Mouse (Mus musculus): ENCODE results near the gene Agpat3. TPM values are rescaled to one million over a fixed set of nuclear protein-coding genes. Genes with fewer than 3 reads are reported as not detected.

Gene Agpat3
- polyA plus RNA-seq (2011; ENCODE audit: insufficient read depth, insufficient read length, low replicate concordance, missing spikeins): 15.4 and 21.4 TPM in 2 replicates

GRCm38 (mm10) chr10:78351887-78352665 is at the start of gene Agpat3:
Agpat3 (minus strand) TSS chr10:78352489.
- Histone ChIP-seq H3K4me1 (ENCODE audit: control insufficient read depth, insufficient read depth, low read length) (no peaks in the 10 kb centered on the region; the same call in 1 of the 2 replicates), H3K27ac (ENCODE audit: control insufficient read depth, insufficient read depth, low read depth, low read length, poor library complexity) (peak within 1 kb of the TSS; percentile 71; the same call in 1 of the 2 replicates), H3K4me3 (replicated peaks; ENCODE audit: control insufficient read depth, low read depth, low read length) (peak within 1 kb of the TSS; percentile 67)
- TF ChIP-seq CTCF (IDR thresholded peaks at IDR 0.05; ENCODE audit: control insufficient read depth, insufficient read depth, low read length): no peak
- TF ChIP-seq POLR2A (IDR thresholded peaks at IDR 0.05; ENCODE audit: borderline replicate concordance, control insufficient read depth, low read depth, low read length): no peak; the same call in 1 of the 2 replicates
- WGBS: 4% methylated on average over 110 of the region's 113 CpGs

GRCm38 (mm10) chr10:78401127-78401526 is 48.8 kb upstream of the Agpat3 start:
- Histone ChIP-seq H3K4me3 (replicated peaks; ENCODE audit: control insufficient read depth, low read depth, low read length) (no peak overlapping the region), H3K4me1 (ENCODE audit: control insufficient read depth, insufficient read depth, low read length) (peaks cover 3% of the 10 kb centered on the region; the same call in 1 of the 2 replicates), H3K27ac (ENCODE audit: control insufficient read depth, insufficient read depth, low read depth, low read length, poor library complexity) (no peak overlapping the region)
- WGBS: 72% methylated on average over 2 of the region's 2 CpGs
- TF ChIP-seq CTCF (IDR thresholded peaks at IDR 0.05; ENCODE audit: control insufficient read depth, insufficient read depth, low read length): no peak
- no peak for TF ChIP-seq POLR2A (IDR thresholded peaks at IDR 0.05; ENCODE audit: borderline replicate concordance, control insufficient read depth, low read depth, low read length)

GRCm38 (mm10) chr10:78399090-78399657 is 46.9 kb upstream of the Agpat3 start:
- Histone ChIP-seq H3K4me1 (ENCODE audit: control insufficient read depth, insufficient read depth, low read length) (peaks cover 3% of the 10 kb centered on the region; the same call in 1 of the 2 replicates), H3K4me3 (replicated peaks; ENCODE audit: control insufficient read depth, low read depth, low read length) (no peak overlapping the region), H3K27ac (ENCODE audit: control insufficient read depth, insufficient read depth, low read depth, low read length, poor library complexity) (peak overlapping the region; percentile 22)
- 63% methylated on average over 17 of the region's 17 CpGs for WGBS
- TF ChIP-seq POLR2A (IDR thresholded peaks at IDR 0.05; ENCODE audit: borderline replicate concordance, control insufficient read depth, low read depth, low read length): no peak
- TF ChIP-seq CTCF (IDR thresholded peaks at IDR 0.05; ENCODE audit: control insufficient read depth, insufficient read depth, low read length): no peak

- Histone ChIP-seq H3K27ac (ENCODE audit: control insufficient read depth, insufficient read depth, low read depth, low read length, poor library complexity) (no peak overlapping the region), H3K4me1 (ENCODE audit: control insufficient read depth, insufficient read depth, low read length) (peaks cover 3% of the 10 kb centered on the region; the same call in 1 of the 2 replicates), H3K4me3 (replicated peaks; ENCODE audit: control insufficient read depth, low read depth, low read length) (no peak overlapping the region)
- WGBS: 48% methylated on average over 4 of the region's 4 CpGs
- no peak for TF ChIP-seq CTCF (IDR thresholded peaks at IDR 0.05; ENCODE audit: control insufficient read depth, insufficient read depth, low read length)
- TF ChIP-seq POLR2A (IDR thresholded peaks at IDR 0.05; ENCODE audit: borderline replicate concordance, control insufficient read depth, low read depth, low read length): no peak
These were observed 44.3 kb upstream of the Agpat3 start for GRCm38 (mm10) chr10:78396625-78396885.

GRCm38 (mm10) chr10:78395819-78396624 is 43.7 kb upstream of the Agpat3 start:
- WGBS: 14% methylated on average over 17 of the region's 17 CpGs
- Histone ChIP-seq H3K27ac (ENCODE audit: control insufficient read depth, insufficient read depth, low read depth, low read length, poor library complexity) (no peak overlapping the region), H3K4me1 (ENCODE audit: control insufficient read depth, insufficient read depth, low read length) (peaks cover 3% of the 10 kb centered on the region; the same call in 1 of the 2 replicates)

GRCm38 (mm10) chr10:78395377-78395776 is 43.1 kb upstream of the Agpat3 start:
- peaks cover 3% of the 10 kb centered on the region; the same call in 1 of the 2 replicates for H3K4me1 ChIP-seq (ENCODE audit: control insufficient read depth, insufficient read depth, low read length)
- 82% methylated on average over 3 of the region's 3 CpGs for WGBS
- TF ChIP-seq CTCF (IDR thresholded peaks at IDR 0.05; ENCODE audit: control insufficient read depth, insufficient read depth, low read length) (no peak), POLR2A (IDR thresholded peaks at IDR 0.05; ENCODE audit: borderline replicate concordance, control insufficient read depth, low read depth, low read length) (no peak)
- H3K4me3 ChIP-seq (replicated peaks; ENCODE audit: control insufficient read depth, low read depth, low read length): no peak overlapping the region
- H3K27ac ChIP-seq (ENCODE audit: control insufficient read depth, insufficient read depth, low read depth, low read length, poor library complexity): no peak overlapping the region

More at GRCm38 (mm10) chr10:78395819-78396624, 43.7 kb upstream of the Agpat3 start:
- no peak for TF ChIP-seq POLR2A (IDR thresholded peaks at IDR 0.05; ENCODE audit: borderline replicate concordance, control insufficient read depth, low read depth, low read length)
- TF ChIP-seq CTCF (IDR thresholded peaks at IDR 0.05; ENCODE audit: control insufficient read depth, insufficient read depth, low read length): peak; percentile 74
- H3K4me3 ChIP-seq (replicated peaks; ENCODE audit: control insufficient read depth, low read depth, low read length): no peak overlapping the region

- Histone ChIP-seq H3K4me1 (ENCODE audit: control insufficient read depth, insufficient read depth, low read length) (no peaks in the 10 kb centered on the region), H3K27ac (ENCODE audit: control insufficient read depth, insufficient read depth, low read depth, low read length, poor library complexity) (no peak overlapping the region), H3K4me3 (replicated peaks; ENCODE audit: control insufficient read depth, low read depth, low read length) (no peak overlapping the region)
- TF ChIP-seq POLR2A (IDR thresholded peaks at IDR 0.05; ENCODE audit: borderline replicate concordance, control insufficient read depth, low read depth, low read length) (no peak), CTCF (IDR thresholded peaks at IDR 0.05; ENCODE audit: control insufficient read depth, insufficient read depth, low read length) (peak; percentile 91)
- 3% methylated on average over 18 of the region's 18 CpGs for WGBS
These were observed 39.8 kb upstream of the Agpat3 start for GRCm38 (mm10) chr10:78392072-78392471.
